Mouse (Mus musculus) forebrain, postnatal 0 days (tissue): ENCODE measurements around the gene Hbs1l. TPM values are rescaled to one million over a fixed set of nuclear protein-coding genes. Genes with fewer than 3 reads are reported as not detected.

Experiments used
- ATAC-seq: fragments of 200-750 bp; cut with Nextera tagmentation; 2 replicates; pipeline ENCODE4 v1.8.0; 2017; ENCODE audit warnings: mild to moderate bottlenecking, moderate library complexity
- DNase-seq: peaks from one replicate; pipeline ENCODE4 v3.0.0-alpha.2; 2015
- H3K27ac ChIP-seq: fragments of 300-500 bp; sonication (generic); 2 replicates; pipeline ENCODE4 v1.5.1; 2014; ENCODE audit warnings: low read depth, mild to moderate bottlenecking, antibody characterized with exemption, low read length, moderate library complexity, mixed read lengths
- H3K27me3 ChIP-seq: fragments of 300-500 bp; sonication (generic); 2 replicates; pipeline ENCODE4 v1.6.1; 2014; ENCODE audit warnings: mild to moderate bottlenecking, low read length, mixed read lengths; ENCODE audit not compliant: insufficient read depth
- H3K36me3 ChIP-seq: fragments of 300-500 bp; sonication (generic); 2 replicates; pipeline ENCODE4 v1.6.1; 2014; ENCODE audit warnings: mild to moderate bottlenecking, moderate library complexity; ENCODE audit not compliant: insufficient read depth
- H3K4me1 ChIP-seq: fragments of 300-500 bp; sonication (generic); 2 replicates; pipeline ENCODE4 v1.6.1; 2014; ENCODE audit warnings: antibody characterized with exemption; ENCODE audit not compliant: insufficient read depth
- H3K4me2 ChIP-seq: fragments of 300-500 bp; sonication (generic); 2 replicates; pipeline ENCODE4 v1.6.1; 2014; ENCODE audit warnings: low read depth, mild to moderate bottlenecking, moderate library complexity
- H3K4me3 ChIP-seq: fragments of 300-500 bp; sonication (generic); 2 replicates; pipeline ENCODE4 v1.5.1; 2014; ENCODE audit warnings: low read depth, low read length, mixed read lengths
- H3K9ac ChIP-seq: fragments of 300-500 bp; sonication (generic); 2 replicates; pipeline ENCODE4 v1.6.1; 2014; ENCODE audit warnings: mild to moderate bottlenecking
- H3K9me3 ChIP-seq: fragments of 300-500 bp; sonication (generic); 2 replicates; pipeline ENCODE4 v1.6.1; 2016; ENCODE audit warnings: low read length
- CTCF ChIP-seq: sonication (generic); IDR thresholded peaks from 2 replicates; pipeline ENCODE4 v1.5.1; 2016; ENCODE audit warnings: antibody characterized with exemption, control low read depth, low read depth
- WGBS: fragments of 180-500 bp; shearing (Covaris S2); extraction: QIAGEN DNeasy Blood & Tissue Kit; methylation state at CpG from one replicate; pipeline ENCODE4 v1.1.7; 2014; 5-methylcytosine and 5-hydroxymethylcytosine counted together
- polyA plus RNA-seq: library from polyadenylated mRNA; unstranded; fragments of >200 nt; fragmentation: Nextera tagmentation; extraction: Ambion mirVana; gene quantifications from 2 replicates; pipeline ENCODE4 v1.2.1, GENCODE M21; 2015
- total RNA-seq: library from RNA; depleted of rRNA; stranded (reverse); fragments of >200 nt; gene quantifications from 2 replicates; pipeline ENCODE4 v1.2.3, GENCODE M21; 2014

Gene Hbs1l
- total and polyA plus RNA-seq, 2 experiments from 2014 or later = 81.8 to 108 TPM

- DNase-seq = no peak
- no peak for TF ChIP-seq CTCF
- H3K27ac ChIP-seq = no peak overlapping the region
- no peak overlapping the region for H3K4me2 ChIP-seq
- peaks cover 22% of the 10 kb centered on the region for H3K36me3 ChIP-seq
- no peaks in the 10 kb centered on the region for H3K27me3 ChIP-seq
- no peaks in the 10 kb centered on the region for H3K4me1 ChIP-seq
- WGBS = 97% methylated on average over 4 of the region's 4 CpGs
- no peak for ATAC-seq
- H3K9me3 ChIP-seq = no peaks in the 10 kb centered on the region
- H3K9ac ChIP-seq = no peak overlapping the region
- H3K4me3 ChIP-seq = no peak overlapping the region
Measured at GRCm38 (mm10) chr10:21359086-21359485, 63.3 kb downstream of the Hbs1l start.

GRCm38 (mm10) chr10:21361871-21362270, 66.1 kb downstream of the Hbs1l start:
- TF ChIP-seq CTCF = no peak
- Histone ChIP-seq H3K4me2 (no peak overlapping the region), H3K4me3 (no peak overlapping the region), H3K9ac (no peak overlapping the region), H3K27ac (no peak overlapping the region), H3K9me3 (no peaks in the 10 kb centered on the region), H3K4me1 (no peaks in the 10 kb centered on the region), H3K36me3 (peaks cover 40% of the 10 kb centered on the region), H3K27me3 (no peaks in the 10 kb centered on the region)
- DNase-seq = no peak
- no peak for ATAC-seq
- 92% methylated on average over 7 of the region's 7 CpGs for WGBS

- TF ChIP-seq CTCF = no peak
- DNase-seq = no peak
Measured at GRCm38 (mm10) chr10:21363297-21363696, 67.5 kb downstream of the Hbs1l start.

GRCm38 (mm10) chr10:21364946-21365345, 69.2 kb downstream of the Hbs1l start:
- 95% methylated on average over 7 of the region's 7 CpGs for WGBS
- H3K27me3 ChIP-seq = no peaks in the 10 kb centered on the region

More at GRCm38 (mm10) chr10:21363297-21363696, 67.5 kb downstream of the Hbs1l start:
- Histone ChIP-seq H3K9me3 (no peaks in the 10 kb centered on the region), H3K4me2 (no peak overlapping the region), H3K4me3 (no peak overlapping the region), H3K36me3 (peaks cover 40% of the 10 kb centered on the region), H3K9ac (no peak overlapping the region), H3K4me1 (no peaks in the 10 kb centered on the region), H3K27ac (no peak overlapping the region), H3K27me3 (no peaks in the 10 kb centered on the region)
- 96% methylated on average over 4 of the region's 4 CpGs for whole genome bisulfite sequencing
- no peak for ATAC-seq

GRCm38 (mm10) chr10:21365897-21366296, 70.1 kb downstream of the Hbs1l start:
- Histone ChIP-seq H3K27me3 (no peaks in the 10 kb centered on the region), H3K9me3 (no peaks in the 10 kb centered on the region), H3K4me2 (no peak overlapping the region), H3K4me3 (no peak overlapping the region), H3K9ac (no peak overlapping the region), H3K4me1 (no peaks in the 10 kb centered on the region), H3K27ac (no peak overlapping the region), H3K36me3 (peaks cover 53% of the 10 kb centered on the region)
- no peak for TF ChIP-seq CTCF
- no peak for ATAC-seq
- 88% methylated on average over 4 of the region's 4 CpGs for WGBS
- DNase-seq = no peak

More at GRCm38 (mm10) chr10:21364946-21365345, 69.2 kb downstream of the Hbs1l start:
- Histone ChIP-seq H3K9ac (no peak overlapping the region), H3K36me3 (peaks cover 46% of the 10 kb centered on the region), H3K4me1 (no peaks in the 10 kb centered on the region), H3K9me3 (no peaks in the 10 kb centered on the region), H3K4me2 (no peak overlapping the region), H3K4me3 (no peak overlapping the region), H3K27ac (no peak overlapping the region)
- ATAC-seq (no peak), DNase-seq (no peak)
- TF ChIP-seq CTCF = no peak

GRCm38 (mm10) chr10:21366471-21366870, 70.7 kb downstream of the Hbs1l start:
- Histone ChIP-seq H3K4me2 (no peak overlapping the region), H3K4me1 (no peaks in the 10 kb centered on the region), H3K27ac (no peak overlapping the region), H3K27me3 (no peaks in the 10 kb centered on the region), H3K9me3 (no peaks in the 10 kb centered on the region), H3K9ac (no peak overlapping the region), H3K4me3 (no peak overlapping the region), H3K36me3 (peaks cover 53% of the 10 kb centered on the region)
- WGBS = 78% methylated on average over 3 of the region's 3 CpGs
- DNase-seq (no peak), ATAC-seq (no peak)
- TF ChIP-seq CTCF = no peak

GRCm38 (mm10) chr10:21367481-21367880, 71.7 kb downstream of the Hbs1l start:
- TF ChIP-seq CTCF = no peak
- ATAC-seq (no peak), DNase-seq (no peak)
- Histone ChIP-seq H3K36me3 (peaks cover 47% of the 10 kb centered on the region), H3K27ac (no peak overlapping the region), H3K27me3 (no peaks in the 10 kb centered on the region), H3K9ac (no peak overlapping the region), H3K4me1 (no peaks in the 10 kb centered on the region), H3K4me3 (no peak overlapping the region), H3K9me3 (no peaks in the 10 kb centered on the region), H3K4me2 (no peak overlapping the region)
- WGBS = 97% methylated on average over 9 of the region's 9 CpGs
